Mouse (Mus musculus): Measurements from ENCODE around the gene Klf4.
A peak's percentile ranks its signal among the peaks of the same experiment; 100 is the strongest.

- TF ChIP-seq CTCF (IDR thresholded peaks at IDR 0.05) (peak; percentile 37), POLR2A (IDR thresholded peaks at IDR 0.05; ENCODE audit: insufficient read depth, low read depth, low read length) (peak; percentile 84)
Measured at GRCm38 (mm10) chr4:55532407-55533195, at the start of gene Klf4.

All from heart, adult 2 months (tissue).